Mouse (Mus musculus): ENCODE measurements around the gene Msi2.
A peak's percentile ranks its signal among the peaks of the same experiment; 100 is the strongest.

Msi2 gene

DNA sequence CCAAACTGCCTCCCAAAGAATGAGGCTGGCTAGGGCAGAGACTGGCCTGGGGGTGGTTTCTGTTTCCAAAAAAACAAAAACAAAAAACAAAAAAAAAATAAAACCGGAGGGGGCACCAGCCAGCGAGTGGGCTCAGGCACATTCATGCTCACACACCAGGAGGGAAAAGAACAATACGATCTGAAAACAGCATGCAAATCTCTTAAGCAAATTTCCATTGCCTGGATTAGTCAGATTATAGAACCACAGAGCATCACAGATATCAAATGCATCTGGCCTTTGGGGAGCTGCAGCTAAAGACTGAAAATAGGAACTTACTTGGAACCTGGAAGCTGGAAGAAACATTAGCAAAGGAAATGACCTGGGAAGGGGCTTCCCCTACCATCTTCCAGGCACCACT is 370.3 kb downstream of the Msi2 start:
- no peak for DNase-seq

DNA sequence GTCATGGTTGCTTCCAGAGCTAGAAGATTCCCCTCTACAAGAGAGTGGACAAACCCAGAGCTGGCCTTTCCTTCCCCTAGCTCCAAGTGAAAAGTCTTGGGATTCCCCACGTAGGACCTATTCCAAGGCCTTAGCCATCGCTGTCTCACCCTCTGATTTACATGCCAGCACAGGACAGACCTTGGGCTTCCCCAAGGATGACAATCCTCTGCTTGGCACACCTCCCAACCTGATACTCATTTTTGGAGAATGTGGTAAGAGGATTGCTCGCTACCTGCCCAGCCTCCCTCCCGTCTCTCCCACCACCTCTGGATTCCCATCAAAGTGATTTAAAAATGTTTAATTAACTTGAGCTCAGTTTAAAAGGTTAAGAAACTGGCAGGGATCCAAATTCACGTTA is 372.2 kb downstream of the Msi2 start:
- DNase-seq, result no peak

DNA sequence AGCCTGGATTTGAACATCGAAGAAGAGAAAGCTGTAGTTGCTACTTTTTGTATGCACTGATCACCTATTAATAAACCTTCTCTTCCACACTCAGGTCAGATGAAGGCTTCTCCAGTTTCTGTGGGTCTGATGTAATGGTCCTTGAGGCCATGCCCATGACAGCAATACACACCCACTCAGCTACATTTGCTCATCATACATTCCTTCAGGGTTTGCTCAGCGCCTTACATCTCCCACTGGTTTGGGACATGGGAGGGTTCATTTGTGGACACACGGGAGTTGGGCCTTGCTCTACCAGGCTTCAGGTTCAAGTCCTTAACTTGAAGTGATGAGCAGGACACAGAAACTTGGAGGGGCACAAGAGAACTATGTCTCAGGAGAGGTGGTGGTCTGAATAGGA is 380.4 kb downstream of the Msi2 start:
- no peak for DNase-seq

DNA sequence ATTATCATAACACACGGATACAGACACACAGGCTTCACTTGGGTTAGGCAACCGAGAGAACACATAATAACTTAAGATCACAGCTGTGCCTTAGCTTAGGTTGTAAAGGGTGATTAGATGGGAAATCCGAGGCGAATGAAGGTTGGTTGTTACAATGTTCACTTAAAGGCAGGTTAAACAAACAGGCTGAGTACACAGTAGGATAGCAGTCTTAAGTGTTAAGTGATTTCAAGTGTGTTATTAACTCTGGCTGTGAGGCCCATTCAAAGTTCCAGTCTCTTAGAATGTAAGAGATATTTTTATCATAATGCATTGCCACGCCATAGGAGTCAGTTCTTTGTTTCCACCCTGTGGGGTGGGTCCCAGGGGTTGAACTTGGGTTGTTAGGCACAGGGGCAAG is 383.4 kb downstream of the Msi2 start:
- DNase-seq, result no peak

DNA sequence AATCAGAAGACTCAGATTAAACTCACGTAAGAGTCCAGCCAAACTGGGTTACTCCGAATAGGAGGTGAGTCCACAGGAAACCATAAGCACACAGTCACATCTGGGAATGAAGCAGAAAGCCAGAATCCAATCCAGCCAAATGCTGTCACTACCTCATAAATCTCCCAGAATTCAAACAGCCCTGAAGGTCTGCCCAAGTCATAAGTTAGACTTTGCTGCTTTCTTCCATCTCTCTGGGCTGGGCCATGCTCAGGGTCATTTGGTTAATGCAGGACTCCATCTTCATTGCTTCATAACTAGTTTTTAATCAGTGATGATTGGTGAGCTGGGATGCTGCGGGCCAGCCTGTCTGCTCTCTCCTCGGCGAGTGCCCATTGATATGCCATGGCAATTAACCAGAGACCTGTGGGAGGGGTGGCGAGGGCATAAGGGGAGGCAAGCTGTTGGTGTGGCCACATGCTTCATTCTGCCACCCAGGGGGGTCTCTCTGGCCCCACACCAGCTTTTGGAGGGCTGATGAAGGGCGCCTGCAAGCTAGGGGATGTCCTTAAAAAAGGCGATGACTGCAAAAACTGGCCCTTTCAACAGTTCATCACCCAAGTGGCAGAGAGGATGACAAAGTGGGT is 385.9 kb downstream of the Msi2 start:
- no peak for DNase-seq

DNA sequence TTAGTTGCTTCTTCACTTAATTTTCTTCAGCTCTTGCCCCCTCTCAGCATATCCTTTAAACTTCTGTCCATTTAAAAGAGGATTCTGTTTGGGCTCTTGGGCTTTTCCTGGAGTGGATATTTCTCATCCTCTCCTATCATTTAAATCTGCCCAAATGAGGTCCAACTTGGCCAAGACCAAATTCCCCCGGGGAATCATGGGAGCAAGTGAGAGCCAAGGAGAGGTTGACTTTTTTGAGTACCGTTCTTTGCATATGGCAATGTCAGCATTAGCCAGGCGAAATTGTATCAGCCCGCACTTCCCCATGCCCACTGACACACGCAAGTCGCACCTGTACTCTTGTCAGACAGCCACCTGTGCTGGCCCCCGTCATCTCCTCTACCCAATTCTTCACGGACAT is 386.6 kb downstream of the Msi2 start:
- no peak for DNase-seq

DNA sequence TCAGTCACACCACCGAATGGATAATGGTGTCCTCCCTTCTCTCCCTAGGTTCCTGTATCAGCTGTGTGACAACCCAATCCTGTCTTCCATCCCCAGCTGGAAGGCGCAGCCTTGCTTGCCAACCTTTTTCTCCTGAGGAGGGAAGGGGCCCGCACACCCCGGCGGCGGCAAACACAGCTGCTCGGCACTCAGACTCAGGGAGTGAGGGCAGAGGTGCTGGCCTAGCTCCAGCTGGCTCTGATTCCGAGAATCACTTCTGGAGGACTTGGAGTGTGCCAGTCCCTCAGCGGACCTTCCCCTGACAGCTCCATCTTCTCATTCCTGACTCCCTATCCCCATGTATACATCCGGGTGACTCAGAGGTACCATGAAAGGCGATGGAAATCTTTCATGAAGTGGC is 387.5 kb downstream of the Msi2 start:
- DNase-seq, result peak; percentile 68

DNA sequence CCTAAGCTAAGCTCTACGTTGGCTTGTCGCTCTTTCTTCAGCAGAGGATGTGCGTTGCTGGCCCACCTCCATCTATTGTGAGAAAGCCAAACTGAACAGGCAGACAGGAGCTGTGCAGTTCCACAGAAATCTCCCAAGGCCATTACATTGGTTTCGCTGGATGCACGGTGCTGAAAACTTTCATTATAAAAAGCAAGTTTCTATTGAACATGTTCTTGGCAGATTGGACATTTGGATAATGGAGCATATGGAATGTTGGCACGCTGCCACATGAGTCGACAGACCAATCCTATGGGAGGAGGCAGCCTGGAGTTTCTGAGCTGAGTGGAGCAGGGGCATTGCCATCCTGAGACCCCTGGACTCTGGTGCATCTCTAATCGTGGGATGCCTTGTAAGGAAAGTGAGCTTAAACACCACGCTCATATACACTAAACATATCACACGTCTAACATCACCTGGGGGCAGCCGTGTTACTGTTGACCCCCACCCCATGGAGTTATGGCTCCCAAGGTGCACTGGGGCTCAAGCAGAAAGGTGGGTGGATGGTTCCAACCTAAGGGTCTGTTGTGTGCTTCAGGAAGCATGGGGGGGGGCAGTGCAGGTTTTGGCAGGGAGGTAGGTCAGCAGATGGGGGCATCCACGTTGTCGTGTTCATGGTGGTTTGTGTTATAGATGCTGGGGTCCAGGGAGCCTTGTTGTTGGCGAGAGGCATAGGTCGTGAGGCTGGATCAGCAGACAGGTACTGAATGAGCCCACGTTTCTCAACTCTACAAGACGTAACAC is 389.3 kb downstream of the Msi2 start:
- no peak for DNase-seq

DNA sequence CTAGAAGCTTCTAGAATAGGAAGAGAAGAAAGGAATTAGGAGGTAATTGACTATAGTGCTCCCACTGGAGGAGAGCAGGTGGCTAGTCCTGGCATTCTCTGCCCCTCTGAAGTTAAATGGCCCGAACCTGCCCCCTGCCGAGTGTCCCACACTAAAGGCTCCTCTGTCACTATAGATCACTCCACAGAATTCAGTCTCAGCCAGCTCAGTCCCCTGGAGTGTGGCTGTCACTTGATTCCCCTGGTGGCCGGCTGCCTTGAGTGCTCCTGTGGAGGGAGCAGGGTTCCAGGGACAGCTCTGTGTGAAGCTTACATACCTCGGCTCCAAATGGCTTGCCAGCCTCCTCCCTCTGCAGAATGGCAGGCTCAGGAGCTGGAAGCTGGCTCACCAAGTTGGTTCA is 391.3 kb downstream of the Msi2 start:
- DNase-seq, result no peak

DNA sequence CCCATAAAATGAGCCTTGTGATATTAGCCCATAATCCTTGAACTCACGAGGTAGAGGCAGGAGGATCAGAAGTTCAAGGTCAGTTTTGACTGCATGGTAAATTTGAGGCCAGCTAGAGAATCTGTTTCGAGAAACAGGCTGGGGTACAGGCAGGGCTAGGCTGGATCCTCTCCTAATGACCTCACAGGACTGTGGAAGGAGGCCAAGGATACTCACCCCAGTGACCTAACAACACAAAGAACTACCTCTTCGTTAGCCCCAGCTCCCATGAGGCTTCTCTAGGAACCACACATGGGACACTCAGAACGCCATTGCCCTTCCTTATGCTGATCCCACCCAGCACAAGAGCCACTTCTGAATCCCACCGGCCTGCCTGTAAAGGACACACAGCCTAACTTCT is 399.5 kb downstream of the Msi2 start:
- no peak for DNase-seq

DNA sequence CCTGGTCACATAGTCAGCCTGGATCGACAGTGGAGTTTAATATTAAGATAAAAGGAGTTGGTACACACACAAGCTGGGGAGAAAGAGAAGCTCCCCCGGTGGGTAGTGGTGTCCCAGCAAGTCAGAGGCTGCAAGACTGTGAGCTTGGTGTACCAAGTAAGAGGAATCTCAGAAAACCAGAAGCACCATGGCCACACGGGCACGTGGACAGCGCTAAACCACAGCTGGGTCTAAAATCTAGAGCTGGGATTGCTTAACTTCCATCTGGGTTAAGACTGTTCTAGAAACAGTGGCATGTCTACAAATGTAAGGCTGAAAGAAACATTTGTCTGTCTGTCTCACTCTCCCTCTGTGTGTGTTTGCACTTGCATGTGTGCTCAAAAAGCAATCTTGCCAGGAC is 402.9 kb downstream of the Msi2 start:
- DNase-seq, result no peak

DNA sequence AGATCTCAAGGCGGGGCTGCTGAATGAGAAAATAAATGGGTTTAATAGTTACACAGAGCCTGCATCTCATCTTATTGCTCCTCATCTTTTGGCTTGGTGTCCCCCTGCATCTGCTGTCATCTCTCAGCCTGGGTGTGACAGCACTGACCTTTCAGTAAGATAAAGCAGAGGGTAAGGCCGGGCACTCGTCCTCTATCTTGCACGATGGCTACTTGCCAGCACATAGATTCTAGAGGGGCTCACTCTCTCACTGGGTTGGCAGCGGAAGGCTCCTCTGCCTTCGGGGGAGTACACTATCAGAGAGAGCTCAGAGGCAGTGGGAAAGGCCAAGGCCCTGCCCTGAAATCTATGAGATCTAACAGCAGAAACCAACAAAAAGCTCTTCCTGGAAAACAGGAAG is 403.8 kb downstream of the Msi2 start:
- no peak for DNase-seq

DNA sequence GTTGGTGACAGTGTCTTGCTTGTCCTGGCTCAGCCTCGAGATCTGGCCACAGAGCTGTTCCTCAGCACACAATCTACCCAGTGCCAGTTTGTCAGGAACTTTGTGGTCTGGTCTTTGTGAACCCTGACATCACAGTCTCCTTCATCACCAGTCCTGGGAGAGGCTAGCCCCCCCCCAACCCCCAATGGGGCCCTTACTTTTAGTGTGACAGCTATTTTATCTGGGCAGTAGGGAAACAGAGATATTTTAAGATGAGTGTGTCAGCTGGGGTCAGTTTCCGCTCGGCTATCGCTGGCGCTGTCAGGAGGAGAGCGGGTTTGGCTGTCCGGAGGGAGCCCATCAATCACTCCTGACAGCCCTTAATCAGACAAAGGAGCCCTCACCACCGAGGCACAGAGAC is 404.8 kb downstream of the Msi2 start:
- peak; percentile 34 for DNase-seq

DNA sequence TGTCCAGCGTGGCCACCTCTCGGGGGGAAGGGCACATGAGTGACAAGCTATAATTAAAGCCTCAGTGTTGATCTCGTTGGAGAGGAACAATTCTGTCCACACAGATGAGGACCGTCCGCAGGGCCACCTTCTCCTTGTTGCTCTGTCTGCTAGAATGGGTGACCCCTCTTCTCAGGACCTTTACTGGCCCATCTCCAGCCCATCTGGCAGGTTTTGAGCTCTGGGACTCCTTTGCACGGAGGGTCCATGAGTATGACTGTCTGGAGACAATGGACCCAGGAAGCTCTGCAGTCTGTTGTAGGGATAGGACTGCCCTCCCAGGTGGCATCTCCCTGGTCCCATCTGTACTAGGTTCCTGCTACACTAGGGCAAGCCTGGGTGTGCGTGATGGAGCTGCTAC is 406.7 kb downstream of the Msi2 start:
- no peak for DNase-seq

DNA sequence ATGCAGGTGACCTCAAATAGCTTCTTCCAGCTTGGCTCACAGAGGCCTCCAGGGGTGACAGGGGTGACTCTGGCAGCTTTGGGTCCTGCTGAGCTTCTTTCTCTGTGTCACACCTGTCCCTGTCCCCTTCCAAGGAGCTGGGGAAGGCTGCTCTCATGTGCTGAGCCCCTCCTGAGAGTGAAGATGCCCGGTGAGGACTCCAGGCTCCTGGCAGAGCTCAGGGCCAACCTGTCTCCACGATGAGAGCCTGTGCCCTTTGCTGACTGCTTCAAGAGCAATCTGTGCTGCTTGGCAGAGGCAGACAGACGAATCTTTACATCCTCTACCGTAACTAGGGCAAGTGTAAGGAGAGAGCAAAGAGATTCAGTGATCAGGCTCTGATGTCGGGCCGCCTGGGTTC is 407.5 kb downstream of the Msi2 start:
- DNase-seq, result no peak

DNA sequence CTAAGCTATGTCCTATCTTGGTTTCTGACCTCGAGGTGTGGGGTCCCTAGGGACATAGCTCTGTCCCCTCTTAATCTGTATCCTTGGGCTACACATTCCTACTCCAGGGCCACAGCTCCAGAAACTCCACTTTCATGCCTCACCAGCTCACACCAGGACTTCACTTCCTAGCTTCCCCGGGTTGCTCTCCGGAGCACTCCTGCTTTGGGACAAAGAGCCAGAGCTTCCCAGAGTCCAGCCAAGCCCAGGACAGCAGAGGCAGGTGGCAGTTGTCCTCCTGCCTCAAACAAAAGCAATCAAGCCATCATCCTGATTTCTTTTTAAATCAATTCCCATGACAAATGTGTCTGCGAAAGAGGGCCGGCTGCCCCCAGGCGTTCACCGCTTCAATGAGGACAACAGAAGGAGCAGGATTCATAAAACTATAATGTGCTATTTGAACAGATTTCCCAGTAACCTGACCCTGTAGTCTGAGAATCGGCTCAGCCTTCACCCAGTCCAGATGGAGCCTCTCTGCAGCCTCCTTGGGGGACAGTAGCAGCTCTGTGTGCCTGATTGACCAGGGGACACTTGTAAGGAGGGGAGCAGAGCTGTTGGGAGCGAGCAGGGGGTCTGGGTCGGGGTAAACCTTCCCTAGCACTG is 409.1 kb downstream of the Msi2 start:
- DNase-seq, result no peak

DNA sequence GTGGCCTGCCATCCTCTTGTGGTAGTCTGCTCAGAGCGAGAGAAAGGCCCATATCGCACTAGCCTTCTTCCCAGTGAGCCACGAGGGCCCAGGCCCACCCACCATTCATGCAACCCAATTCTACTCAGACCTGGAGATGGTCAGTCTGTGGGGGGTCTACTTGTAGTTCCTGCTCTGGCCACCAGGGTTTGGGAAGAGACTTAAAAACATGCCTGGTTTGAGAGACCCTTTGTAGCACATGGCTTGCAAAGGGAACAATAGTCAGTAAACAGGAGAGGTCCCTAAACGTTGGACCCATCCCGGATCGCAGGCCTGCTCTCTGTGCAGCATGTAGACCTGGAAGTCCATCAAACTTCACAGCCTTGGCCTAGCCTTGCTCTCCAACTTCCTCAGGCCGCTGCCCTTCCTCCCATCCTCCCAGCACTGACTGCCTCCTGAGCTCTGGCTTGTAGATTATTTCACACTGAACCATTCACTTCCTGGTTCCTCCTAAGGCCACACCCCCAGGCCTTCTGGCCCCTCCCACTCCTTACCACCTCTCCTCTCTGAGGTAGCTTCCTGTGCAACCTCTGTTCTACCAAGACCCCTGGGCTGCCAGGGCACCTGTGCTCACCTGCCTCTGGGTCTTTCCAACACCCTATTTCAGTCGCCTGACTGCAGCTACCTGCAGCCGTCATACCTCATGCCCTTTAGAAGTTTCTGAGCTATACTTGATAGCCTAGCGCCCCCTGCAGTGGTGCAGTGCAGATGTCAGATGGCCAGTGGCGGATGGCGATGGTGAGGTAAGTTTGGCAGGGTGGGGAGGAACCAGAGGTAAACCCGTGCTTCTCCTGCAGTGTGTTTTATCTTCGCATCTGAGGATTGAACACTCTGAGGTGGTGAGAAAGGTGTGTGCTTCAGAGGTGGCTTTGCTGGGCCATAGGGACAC is 410.4 kb downstream of the Msi2 start:
- DNase-seq, result no peak

DNA sequence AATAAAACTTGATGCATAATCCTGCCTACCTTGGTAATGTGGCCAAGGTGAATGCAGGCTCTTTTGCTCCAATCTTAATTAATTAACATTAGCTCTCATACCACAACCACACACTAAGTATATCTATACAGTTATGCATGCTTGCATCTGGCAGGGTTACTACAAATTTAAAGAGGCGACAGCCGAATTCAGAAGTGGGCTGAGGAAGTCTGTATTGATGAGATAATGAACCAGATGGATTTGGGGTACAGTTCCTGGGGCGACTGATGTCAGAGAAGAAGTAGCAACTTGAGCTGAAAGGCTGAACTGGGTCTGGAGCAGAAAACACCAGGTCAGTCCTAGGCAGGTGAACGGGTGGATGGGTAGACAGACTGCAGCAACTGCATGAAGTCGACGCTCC is 412.6 kb downstream of the Msi2 start:
- no peak for DNase-seq

DNA sequence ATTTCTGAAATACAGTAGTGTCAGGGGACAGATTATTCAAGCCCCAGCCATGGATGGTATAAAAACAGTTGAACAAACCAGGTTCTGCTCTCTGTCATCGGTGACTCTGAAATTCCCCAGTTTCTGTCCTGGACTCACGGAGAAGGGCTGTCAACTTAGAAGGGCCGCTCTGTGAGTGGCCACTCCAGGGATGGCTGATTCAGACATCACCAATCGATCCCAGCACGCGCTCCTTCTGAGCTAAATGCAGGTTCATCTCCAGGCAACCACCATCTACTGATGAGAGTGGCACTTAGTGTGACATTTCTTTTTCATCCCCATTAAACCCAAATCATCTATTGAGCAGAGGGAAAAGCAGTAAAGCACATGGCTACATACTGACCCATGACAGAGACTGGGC is 416.7 kb downstream of the Msi2 start:
- DNase-seq, result peak; percentile 22

DNA sequence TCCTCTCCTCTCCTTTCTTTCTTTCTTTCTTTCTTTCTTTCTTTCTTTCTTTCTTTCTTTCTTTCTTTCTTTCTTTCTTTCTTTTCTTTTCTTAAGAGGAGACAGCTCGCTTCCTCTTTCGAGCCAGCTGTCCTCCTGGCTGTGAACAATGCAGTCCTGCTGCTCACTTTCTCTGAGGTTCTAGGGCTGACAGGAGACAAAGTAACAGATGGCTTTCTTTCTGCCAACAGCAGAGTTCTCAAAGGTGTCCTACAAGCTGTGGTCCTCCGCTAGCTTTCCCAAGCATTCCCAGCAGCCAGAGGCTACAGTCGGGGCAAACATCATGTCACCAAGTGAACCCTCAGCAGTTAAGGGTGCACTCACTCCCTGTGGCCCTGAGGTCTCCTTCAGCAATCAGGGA is 419.0 kb downstream of the Msi2 start:
- no peak for DNase-seq

DNA sequence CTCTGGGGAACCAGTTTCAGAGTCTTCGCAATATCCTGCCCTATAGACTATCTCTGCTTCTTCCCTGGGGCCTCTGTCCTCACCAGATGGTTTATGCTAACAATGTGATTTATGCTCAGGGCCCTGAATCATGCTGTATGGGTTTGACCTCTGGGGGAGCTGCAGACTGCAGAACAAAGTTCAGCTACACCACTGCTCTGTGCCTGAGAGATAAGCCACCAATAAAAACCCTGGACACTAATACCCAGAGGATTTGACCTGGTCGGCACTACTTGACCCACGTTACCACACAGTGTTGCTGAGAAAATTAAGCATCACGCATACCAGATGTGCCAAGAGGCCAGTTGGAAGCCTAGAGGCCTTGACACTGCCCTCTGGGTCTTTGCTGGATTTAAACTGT is 420.8 kb downstream of the Msi2 start:
- no peak for DNase-seq

DNA sequence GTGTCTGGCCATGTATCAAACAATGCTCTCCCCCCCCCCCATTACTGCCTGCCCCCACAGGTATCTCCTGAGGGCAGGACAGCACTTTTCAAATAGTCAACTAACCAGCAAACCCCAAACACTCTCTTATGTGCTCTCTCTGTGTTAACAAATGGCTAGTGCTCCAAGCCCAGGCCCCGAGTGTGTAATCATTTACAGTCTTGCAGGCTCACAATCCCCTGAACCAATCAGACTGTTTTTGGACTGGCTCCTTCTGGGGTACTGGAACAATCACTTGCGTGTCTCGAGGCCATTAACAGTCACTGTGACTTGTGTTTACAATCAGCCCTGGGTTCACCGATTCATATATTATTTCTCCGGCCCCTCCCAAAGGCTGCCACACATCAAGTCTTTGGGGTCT is 423.0 kb downstream of the Msi2 start:
- no peak for DNase-seq

DNA sequence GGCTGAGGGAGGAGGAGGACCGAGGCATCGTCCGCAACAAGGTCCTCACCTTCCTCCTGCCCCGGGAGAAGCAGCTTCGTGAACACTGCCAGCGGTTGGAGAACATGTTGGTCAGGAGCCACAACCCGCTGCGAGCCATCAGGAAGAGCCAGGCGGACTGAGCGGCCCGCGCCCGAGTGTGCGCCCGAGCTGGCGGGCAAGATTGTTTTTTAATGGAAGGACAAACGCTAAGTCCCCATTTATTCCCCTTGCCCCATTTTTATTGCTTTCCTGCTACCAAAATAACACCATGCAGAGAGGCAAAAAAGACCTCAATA is 424.0 kb downstream of the Msi2 start:
- DNase-seq, result no peak
